Mouse (Mus musculus) layer of hippocampus, postnatal 14 days (tissue): Measurements from ENCODE around the gene Wdtc1. TPM values are rescaled to one million over a fixed set of nuclear protein-coding genes. Genes with fewer than 3 reads are reported as not detected.

Experiments used
- DNase-seq, 2 experiments: peaks; one replicate each; pipeline ENCODE4 v3.0.0; 2021 to 2022; ENCODE audit warnings: low spot score in 2 of 2, mixed read lengths in 1 of 2
- total RNA-seq, 2 experiments: library from RNA; stranded (reverse); gene quantifications; 2 replicates each; pipeline ENCODE4 v1.2.3; 2021

Wdtc1 gene
- total RNA-seq, 2 experiments from 2014 or later, result 67.8 to 68.9 TPM

DNA sequence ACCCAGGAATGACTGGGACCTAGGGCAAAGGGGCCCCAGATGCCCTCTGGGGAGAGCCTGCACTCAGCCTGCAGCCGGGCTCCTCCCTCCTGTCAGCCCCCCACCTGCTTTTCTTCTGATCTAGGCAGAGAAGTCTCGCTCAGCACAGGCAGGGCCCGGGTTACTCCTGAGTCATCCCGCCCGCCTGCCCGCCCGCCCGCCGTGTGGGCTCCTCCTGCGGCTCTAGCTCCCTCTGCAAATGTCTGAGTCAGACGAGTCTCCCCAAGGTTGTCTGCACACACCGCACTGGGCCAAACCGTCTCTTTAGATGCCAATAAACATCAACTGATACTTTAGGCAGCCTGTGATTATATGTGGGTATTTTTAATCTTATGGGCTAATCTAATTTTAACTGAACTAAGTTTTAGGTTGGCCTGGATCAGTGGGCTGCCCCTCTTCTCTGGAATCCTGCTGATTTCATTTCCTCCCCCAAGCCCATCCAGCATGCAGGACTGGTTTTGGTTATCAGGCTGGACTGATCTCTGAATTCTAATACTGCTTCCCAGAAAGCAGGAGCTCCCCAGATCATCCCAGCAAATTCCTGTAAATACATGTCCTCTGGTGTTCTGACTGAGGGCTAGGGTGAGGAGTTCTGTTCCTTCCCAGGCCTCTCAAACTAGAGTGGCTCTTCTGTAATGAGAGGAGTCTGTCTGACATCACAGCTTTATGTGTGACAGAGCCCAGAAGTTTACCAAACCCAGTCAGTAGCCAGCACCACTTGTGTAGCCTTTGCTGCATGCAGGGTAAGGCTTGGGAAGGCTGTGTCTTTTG, 25.2 kb upstream of the Wdtc1 start:
- DNase-seq, result no peak

DNA sequence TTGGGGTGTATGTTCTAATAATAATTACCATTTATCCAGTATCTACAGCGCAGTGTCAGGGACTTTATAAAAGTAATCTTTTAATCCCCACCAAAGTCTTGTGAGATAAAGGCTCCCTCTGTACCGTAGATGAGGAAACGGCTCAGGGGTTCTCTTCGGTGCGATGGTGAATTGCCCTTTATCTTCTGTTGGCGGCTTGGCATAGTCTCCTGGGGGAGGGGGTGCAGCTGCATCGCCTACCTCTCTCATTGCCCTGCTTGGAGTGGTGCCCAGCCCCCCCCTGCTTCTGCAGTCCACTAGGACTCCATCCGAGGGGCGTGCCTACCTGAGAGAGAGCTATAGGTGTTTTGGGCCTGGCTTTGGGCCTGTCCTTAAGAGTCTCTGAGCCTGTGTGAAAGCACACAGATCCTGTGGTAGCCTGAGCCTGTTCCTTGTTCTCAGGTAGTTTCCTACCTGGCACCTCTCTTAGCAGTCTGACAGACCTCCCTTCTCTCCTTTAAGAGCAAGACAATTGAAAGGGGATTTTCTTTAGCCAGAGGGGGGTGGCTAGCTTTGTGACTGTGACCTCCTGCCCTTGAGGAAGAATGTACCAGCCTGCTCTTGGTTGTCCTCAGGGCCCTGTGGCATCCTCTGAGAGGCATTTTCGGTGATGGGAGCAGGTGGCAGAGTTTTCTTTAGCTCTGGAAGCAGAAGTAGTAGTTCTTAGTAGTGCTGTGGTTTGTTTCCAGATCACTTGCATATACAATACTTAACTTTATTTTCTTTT, 22.7 kb upstream of the Wdtc1 start:
- no peak for DNase-seq

DNA sequence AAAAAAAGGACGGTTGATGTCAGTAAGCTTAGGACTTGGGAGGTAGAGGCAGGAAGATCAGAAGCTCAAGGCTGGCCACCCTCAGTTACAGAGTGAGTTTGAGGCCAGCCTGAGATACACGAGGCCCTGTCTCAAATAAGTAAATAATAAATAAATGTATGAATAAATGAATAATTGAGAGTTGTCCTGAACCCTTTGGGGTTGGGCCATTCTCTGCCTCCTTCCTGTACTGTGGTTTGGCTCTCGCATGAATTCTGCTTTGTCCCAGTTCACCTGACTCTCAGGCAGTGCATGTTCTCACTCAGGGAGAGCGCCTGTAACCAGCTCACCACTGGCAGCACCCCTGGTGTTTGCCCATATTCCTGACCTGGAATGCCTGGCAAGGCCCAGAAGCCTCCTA, 20.7 kb upstream of the Wdtc1 start:
- DNase-seq, result no peak

DNA sequence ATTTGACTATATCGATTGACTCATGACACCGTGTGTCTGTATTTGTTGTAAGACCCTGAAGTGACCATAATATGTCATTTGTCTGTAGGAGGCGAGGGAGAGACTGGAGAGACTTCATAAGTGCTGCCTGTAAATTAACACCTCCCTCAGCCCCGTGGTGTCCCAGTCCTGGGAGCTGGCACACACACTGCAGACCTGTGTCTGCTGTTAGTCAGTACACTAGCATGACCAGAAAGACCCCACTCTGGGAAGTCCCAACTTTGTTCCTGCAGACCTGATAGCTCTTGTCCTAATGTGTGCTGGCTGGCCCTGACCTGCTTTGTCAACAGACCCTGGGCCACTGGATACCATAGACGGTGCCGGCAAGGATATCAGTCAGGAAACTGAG, 19.0 kb upstream of the Wdtc1 start:
- no peak for DNase-seq

DNA sequence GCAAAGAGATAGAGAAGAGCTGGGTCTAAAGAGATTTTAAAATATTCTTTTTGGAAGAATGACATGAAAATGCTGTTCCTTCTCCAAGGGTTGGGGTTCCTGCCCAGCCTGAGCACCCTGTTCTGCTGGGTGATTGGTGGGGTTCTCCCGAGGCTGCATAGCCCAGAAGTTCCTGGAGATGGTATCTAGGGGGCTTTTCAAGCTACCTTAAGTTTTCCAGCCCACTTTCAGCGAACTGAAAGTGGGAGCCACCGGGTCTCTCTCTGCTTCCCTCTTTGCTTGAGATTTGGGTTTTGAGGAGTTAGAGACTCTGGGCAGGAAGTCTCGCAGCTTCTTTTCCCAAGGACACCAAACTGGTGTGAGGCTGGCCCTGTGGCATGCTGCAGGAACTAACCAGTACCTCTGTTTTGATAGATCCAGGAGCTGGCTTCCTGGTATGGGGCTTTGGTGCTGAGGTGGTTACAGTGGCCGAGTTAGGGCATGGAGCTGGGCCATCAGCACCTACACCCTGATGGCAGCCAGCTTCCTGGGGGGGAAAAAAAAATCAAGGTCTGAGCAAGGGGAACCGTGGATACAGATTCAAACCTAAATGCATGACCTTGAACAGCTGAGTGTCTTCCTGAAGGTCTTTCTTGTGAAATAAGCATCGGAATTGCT, 18.5 kb upstream of the Wdtc1 start:
- no peak for DNase-seq

DNA sequence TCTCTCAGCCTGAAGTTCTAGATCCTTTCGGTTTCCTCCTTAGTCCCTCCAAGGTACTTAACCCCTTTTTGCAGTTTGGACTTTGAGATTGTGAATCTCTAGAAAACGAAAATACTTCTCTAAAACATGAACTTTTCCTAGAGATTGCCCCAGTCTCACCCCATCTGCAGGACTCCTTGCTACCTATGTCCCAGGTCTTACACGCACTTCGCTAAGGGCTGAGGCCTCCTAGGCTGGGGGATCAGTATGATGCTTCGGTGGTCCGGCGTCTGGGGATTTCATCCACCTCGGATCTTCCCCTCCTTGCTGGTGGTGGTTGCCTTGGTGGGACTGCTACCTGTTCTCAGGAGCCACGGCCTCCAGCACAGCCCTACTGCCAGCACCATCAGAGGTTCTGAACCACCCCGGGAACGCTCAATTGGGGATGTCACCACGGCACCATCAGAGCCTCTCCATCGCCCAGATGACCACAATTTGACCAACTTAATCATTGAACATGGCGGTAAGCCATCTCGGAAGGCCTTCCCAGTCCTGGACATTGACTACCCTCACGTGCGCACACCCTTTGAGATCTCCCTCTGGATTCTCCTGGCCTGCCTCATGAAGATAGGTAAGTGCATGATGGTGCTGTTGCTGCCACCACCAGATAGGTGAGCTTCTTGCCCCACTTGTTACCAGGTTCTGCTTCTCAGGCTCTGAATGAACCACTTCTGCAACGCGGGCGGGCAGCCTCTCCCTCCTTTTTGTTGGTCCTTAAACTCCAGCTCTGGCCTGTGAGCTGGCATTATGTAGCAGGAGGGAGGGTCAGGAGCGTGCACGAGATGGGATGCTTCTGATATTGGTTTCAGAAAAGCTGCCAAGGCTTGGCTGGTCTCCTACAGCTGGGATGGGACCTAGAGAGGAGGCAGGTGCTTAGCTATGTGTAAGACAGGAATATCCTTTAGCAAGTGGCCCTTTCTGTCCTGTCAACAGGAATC, 17.3 kb upstream of the Wdtc1 start:
- DNase-seq, result no peak

DNA sequence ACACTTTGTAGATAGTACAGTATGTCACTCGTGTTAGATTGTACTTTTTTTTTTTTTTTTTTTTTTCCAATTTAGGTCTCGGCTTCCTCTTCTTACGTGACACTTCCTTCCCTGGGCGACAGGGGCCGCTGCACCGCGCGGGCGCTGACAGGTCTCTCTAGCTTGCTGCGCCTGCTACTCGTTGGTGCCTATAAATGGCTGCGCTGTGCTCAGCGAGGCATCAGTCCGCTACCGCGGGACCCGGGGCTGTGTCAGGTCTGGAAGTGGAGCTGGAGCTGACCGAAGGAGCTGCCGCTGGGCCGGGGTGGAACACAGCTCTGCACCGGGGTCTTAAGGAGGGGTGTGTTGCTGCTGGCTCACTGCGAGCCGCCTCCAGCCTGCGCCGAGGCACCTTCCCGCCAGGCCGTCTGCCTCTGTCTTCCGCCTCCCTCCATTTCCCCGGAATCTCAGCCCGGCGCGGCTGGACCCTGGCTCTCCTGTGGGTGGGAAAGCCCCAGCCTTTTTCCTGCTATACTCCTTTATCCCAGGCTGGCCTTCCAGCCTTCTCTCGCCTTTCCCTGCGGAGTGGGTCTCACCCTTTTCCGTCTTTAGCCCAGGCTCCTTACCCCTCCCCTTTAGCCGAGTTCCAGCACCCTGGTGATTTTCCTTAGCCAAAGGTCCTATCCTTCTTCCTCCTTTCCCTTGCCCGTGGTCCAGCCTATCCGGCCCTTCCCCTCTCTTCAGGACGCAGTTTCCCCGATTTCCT, 16.4 kb upstream of the Wdtc1 start, which contains the start of gene Slc9a1:
Gene Slc9a1, plus strand, starts transcription at position 154 of the 745 bp plus-strand sequence.
- DNase-seq, result peak; percentile 96

DNA sequence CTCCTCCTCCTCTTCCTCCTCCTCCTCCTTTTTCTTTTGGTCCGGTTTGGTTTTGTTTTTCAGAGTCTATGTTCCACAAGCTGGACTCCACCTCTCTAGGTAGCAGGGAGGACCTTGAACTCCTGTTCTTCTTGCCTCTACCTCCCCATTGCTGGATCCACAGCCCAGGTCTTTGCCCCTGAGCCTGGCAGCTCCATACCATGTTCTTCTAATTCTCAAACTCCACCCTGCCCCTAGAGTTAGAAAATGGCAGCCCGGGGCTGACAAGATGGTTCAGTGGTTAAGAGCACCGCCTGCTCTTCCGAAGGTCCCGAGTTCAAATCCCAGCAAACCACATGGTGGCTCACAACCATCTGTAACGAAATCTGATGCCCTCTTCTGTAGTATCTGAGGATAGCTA, 1.4 kb upstream of the Wdtc1 start:
- no peak for DNase-seq

DNA sequence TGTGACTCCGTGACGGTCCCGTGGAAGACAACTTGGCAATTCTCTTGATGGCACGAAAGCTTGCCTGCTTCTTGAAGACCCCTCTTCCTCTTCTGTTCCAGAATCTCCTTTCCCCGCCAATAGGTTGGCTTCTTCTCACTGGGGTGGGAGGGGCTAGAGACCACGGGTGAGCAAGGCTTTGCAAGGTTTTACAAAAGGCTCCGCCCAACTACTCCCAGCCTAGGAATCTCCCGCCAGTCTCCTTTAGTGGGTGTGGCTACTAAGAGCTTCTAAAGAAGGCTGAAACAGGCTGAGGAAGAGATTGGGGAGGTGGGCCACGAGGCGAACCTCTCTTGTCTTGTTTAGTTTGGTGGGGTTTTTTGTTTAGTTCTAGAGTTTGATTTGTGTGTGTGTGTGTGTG, 484 bp downstream of the Wdtc1 start:
- DNase-seq, result no peak

DNA sequence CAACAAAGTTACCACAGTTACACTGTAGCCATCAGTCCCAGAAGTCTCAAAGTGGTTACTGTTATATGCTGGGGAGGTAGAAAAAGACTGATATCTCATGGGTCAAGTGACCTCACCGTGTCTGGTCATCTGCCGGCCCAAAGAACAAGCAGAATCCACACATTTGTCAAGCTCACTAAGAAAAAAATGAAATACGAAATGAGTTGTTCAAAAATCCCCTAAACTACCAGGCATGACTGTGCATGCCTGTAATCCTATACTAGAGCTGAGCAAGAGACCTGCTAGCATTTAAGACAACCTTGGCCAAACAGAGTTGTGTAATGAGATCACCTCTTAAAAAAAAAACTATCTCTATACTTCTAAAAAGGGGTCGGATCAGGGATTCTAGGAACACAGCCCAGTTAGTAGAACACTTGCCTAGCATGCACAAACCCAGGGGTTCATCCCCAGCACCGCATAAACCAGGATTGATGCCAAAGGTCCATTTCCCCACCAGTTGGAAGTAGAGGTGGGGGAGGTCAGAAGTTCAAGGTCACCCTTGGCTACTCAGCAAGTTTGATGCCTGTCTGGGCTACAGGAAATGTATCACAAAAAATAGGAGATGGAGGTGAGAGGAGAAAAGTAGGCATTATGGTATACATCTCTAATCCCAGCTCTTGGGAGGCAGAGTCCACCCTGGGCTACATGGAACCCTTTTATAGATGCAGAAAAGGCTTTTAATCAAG, 5.1 kb downstream of the Wdtc1 start:
- no peak for DNase-seq

DNA sequence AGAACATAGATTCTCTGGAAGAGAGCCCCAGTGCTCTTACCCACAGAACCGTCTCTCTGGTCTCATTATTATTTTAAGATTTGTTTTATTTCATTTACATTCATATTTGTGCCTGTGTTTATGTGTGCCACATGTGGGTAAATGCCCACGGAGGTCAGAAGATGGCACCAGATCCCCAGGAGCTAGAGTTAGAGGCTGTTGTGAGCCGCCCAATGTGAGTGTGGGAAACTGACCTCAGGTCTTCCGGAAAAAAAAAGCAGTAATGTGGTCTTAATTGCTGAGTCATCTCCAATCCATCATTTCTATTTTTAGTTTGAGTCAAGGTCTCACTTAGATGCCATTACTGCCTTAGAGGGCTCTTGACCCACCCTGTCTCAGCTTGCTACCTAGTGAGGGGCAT, 5.7 kb downstream of the Wdtc1 start:
- DNase-seq, result no peak

DNA sequence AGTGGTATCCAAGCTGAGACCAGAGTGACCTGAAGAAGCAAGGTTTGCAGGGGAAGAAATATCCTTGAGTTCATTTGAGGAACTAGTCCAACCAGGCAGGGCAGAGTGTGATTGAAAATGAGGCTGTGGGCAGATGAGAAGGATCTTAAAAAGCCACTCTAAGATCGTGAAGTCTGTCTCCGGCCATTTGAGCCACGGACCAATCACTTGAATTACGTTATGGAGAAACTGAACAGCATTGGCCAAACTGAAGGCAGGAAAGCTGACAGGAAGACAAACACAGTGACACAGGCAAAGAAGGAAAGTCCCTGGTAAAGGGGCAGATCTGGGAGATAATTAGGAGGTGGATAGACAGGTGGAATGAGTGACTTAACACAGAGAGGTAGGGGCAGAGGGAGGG, 6.7 kb downstream of the Wdtc1 start:
- no peak for DNase-seq

DNA sequence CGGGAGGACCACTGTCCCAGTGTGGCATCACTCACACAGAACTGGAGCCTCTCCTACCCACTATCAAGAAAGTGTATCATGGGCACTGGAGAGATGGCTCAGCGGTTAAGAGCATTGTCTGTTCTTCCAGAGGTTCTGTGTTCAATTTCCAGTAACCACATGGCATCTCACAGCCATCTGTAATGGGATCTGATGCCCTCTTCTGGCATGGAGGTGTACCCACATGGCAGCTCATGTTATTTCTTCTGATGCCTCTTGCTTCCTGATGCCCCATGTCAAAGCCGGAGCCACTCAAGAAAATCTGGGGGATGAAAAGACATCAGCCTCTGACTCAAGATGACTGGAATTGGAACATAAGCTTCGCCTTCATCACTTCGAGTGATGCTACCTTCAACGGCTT, 7.6 kb downstream of the Wdtc1 start:
- no peak for DNase-seq

DNA sequence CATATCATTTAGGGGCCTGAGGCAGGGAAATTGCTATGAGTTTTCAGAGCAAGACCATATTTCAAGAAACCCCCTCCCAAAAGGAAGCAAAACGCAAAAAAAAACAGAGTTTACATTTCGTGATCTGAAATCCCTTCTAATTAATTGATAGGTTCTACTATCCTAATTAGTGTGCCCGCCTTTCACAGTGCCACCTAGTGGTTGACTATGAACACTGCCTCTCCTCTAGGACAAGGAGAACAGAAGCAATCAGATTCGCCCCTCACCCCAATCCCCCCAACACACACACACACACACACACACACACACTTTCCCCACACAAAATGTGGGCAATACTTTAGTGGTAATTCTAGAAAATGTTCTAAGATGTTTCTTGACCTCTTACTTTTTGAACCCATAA, 9.2 kb downstream of the Wdtc1 start:
- DNase-seq, result peak; percentile 31 to 62

DNA sequence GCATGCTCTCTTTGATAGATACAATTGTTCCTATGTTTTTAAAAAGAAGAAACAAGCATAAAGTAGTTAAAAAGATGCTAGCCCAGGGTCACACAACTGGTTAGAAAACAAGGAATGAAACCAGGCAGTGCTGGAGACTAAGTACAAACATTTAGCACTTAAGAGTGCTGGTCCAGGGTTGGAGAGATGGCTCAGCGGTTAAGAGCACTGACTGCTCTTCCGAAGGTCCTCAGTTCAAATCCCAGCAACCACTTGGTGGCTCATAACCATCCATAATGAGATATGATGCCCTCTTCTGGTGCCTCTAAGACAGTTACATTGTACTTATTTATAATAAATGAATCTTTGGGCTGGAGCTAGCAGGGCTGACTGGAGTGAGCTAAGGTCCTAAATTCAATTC, 13.1 kb downstream of the Wdtc1 start:
- no peak for DNase-seq

DNA sequence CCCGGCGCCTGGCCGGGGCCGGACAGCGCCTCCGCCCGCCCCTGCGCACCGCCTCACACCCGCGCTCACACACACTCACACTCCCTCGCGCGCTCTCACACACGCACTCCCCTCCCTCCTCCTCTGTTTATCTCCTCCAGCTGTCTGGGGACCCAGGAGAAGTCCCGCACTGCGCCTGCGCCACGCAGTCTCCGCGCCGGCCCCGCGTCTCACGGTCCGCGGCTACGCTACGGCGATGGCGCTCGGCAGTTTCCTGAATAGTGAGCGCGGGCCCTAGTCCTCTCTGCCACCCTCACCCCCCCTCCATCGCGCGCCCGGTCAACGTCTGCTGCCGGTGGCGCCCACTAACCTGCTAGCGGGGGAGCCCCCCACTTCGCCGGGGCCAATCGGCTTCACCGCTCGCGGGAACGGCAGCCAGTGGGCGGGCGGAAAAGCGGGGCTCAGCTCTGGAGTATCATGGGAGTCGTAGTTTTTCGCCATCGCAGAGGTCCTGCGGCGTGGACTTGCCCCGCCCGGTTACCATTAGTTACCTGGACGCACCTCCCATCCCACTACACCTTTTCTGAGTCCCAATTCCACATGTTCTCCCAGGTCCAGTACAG, 14.0 kb downstream of the Wdtc1 start:
- peak; percentile 99 for DNase-seq

DNA sequence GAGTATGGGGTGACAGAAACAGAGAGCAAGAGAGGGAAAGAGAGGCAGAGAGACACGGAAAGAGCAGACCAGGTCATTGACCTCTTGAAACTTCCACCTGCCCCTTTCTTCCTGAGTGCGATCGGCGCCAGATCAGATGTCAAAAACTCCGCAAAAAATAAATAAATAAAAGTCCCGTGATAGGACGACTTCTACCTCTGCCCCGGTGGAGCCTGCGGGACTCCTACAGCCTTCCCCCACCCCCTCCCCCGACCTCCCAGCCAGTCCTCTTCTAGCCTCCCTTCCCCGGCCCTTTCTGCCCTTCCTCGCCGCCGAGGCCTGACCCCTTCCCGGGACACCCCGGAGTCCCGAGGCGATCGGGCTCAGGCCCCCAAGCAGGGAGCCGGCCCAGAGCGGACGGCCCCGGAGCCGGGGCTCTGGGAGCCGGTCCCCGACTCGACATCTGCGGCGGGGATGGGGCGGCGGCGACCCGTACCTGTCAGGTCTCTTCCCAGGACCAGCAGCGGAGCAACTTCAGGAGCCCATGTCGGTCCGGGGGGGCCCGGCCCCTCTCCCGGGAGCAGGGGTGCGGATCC, 14.7 kb downstream of the Wdtc1 start:
- DNase-seq, result no peak

DNA sequence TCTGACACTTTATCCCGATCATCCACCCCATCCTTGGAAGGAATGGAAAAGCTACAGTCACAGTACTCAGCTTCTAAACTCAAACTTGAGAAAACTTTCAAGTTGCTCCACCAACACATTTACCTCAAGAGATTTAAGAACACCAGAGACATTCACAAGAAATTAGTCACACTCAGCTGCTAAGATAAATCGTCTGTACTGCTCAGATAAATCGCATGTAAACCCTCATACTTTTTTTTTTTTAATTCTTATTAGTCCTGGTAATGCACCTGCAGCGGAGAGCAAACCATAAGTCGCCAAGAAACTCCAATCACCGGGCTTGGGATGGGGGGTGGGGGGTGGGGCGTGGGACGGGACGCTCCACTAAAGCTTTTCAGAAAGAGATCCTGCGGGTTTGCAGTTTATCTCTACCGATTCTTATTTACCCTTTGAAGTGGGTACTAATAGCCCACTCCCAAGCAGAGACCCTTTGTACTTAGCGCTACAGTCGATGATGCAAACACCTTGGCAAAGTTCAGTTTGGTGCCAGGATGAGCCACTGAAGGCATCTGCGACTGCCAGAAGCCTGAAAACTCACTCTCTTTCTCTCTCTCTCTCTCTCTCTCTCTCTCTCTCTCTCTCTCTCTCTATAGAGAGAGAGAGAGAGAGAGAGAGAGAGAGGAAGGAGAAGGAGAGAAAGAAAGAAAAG, 15.3 kb downstream of the Wdtc1 start:
- DNase-seq, result no peak
